Mouse (Mus musculus) left cerebral cortex, postnatal 4 days (tissue): ENCODE measurements at regions not wholly inside any gene's neighbourhood (a gene's known extent, or its start where the extent isn't known, plus 50 kb on each side); places are given as distances from the start of the nearest gene placed in this dataset.
A peak's percentile ranks its signal among the peaks of the same experiment; 100 is the strongest.
"Not testable (repeated sequence)": the region's sequence is repeated elsewhere in the genome, so short reads cannot be mapped to it uniquely, and the experiment has no call there.

Source experiments
- DNase-seq: peaks from one replicate; pipeline ENCODE4 v3.0.0-alpha.2; 2022
- intact Hi-C: fragments of 180-260 bp; cut with DNase I; formaldehyde crosslinking; loops from one replicate; pipeline ENCODE4 v1.15.1; 2025

- peak; percentile 33 for DNase-seq
- intact Hi-C loops = no loop called here
These were observed 436.9 kb upstream of the Sphkap start for GRCm38 (mm10) chr1:83844827-83845379.

GRCm38 (mm10) chr1:83835965-83836364 is 428.0 kb upstream of the Sphkap start:
- DNase-seq = no peak
- intact Hi-C loops = no loop called here

- intact Hi-C loops = no loop called here
- DNase-seq = no peak
These were observed 424.9 kb upstream of the Sphkap start for GRCm38 (mm10) chr1:83832946-83833345.

- intact Hi-C loops = no loop called here
- peak; percentile 20 for DNase-seq
These were observed 424.0 kb upstream of the Sphkap start for GRCm38 (mm10) chr1:83831900-83832535.

- intact Hi-C loops = no loop called here
- no peak for DNase-seq
These were observed 422.1 kb upstream of the Sphkap start for GRCm38 (mm10) chr1:83830025-83830645.

- peak; percentile 3 for DNase-seq
- intact Hi-C loops = not testable (repeated sequence)
These were observed 403.2 kb upstream of the Sphkap start for GRCm38 (mm10) chr1:83811162-83811561.

- no peak for DNase-seq
- intact Hi-C loops = no loop called here
These were observed 400.4 kb upstream of the Sphkap start for GRCm38 (mm10) chr1:83808432-83808831.

GRCm38 (mm10) chr1:83803345-83804041 is 395.5 kb upstream of the Sphkap start:
- DNase-seq = no peak
- intact Hi-C loops = no loop called here

GRCm38 (mm10) chr1:83801759-83802158 is 393.8 kb upstream of the Sphkap start:
- intact Hi-C loops = no loop called here
- no peak for DNase-seq

- peak; percentile 3 for DNase-seq
- intact Hi-C loops = no loop called here
These were observed 389.2 kb upstream of the Sphkap start for GRCm38 (mm10) chr1:83796961-83797891.

GRCm38 (mm10) chr1:83777151-83777550 is 369.2 kb upstream of the Sphkap start:
- intact Hi-C loops = no loop called here
- DNase-seq = no peak

GRCm38 (mm10) chr1:83771160-83771559 is 363.2 kb upstream of the Sphkap start:
- DNase-seq = no peak
- intact Hi-C loops = no loop called here

GRCm38 (mm10) chr1:83761499-83761898 is 353.5 kb upstream of the Sphkap start:
- DNase-seq = no peak
- intact Hi-C loops = no loop called here

- intact Hi-C loops = no loop called here
- no peak for DNase-seq
These were observed 348.9 kb upstream of the Sphkap start for GRCm38 (mm10) chr1:83756866-83757265.

- DNase-seq = no peak
- intact Hi-C loops = no loop called here
These were observed 347.3 kb upstream of the Sphkap start for GRCm38 (mm10) chr1:83755336-83755735.

GRCm38 (mm10) chr1:83752976-83753375 is 345.0 kb upstream of the Sphkap start:
- intact Hi-C loops = no loop called here
- no peak for DNase-seq

- DNase-seq = peak; percentile 54
These were observed 341.0 kb upstream of the Sphkap start for GRCm38 (mm10) chr1:83748974-83749373.

GRCm38 (mm10) chr1:83748061-83748460 is 340.1 kb upstream of the Sphkap start:
- intact Hi-C loops = loop anchor here (5.0 to 10.0 kb wide), 4 partner anchors 357 to 949 kb away; partner anchors contain the start of gene Dner
- no peak for DNase-seq

More at GRCm38 (mm10) chr1:83748974-83749373, 341.0 kb upstream of the Sphkap start:
- intact Hi-C loops = loop anchor here (5.0 to 10.0 kb wide), 4 partner anchors 356 to 948 kb away; partner anchors contain the start of gene Dner

GRCm38 (mm10) chr1:83747412-83747811 is 339.4 kb upstream of the Sphkap start:
- DNase-seq = no peak
- intact Hi-C loops = loop anchor here (5.0 to 10.0 kb wide), 4 partner anchors 357 to 950 kb away; partner anchors contain the start of gene Dner

GRCm38 (mm10) chr1:83746036-83746435 is 338.0 kb upstream of the Sphkap start:
- DNase-seq = peak; percentile 20

More at GRCm38 (mm10) chr1:83746036-83746435, 338.0 kb upstream of the Sphkap start:
- intact Hi-C loops = loop anchor here (5.0 to 10.0 kb wide), 4 partner anchors 359 to 951 kb away; partner anchors contain the start of gene Dner
